Mouse (Mus musculus) heart, postnatal 36 days (tissue): ENCODE measurements at regions not wholly inside any gene's neighbourhood (a gene's known extent, or its start where the extent isn't known, plus 50 kb on each side); places are given as distances from the start of the nearest gene placed in this dataset.

ENCODE experiments used
- DNase-seq, 2 experiments: peaks; one replicate each; pipeline ENCODE4 v3.0.0; 2021 to 2022
- intact Hi-C: fragments of 180-260 bp; cut with DNase I; formaldehyde crosslinking; loops from one replicate; pipeline ENCODE4 v1.15.1; 2025

DNA sequence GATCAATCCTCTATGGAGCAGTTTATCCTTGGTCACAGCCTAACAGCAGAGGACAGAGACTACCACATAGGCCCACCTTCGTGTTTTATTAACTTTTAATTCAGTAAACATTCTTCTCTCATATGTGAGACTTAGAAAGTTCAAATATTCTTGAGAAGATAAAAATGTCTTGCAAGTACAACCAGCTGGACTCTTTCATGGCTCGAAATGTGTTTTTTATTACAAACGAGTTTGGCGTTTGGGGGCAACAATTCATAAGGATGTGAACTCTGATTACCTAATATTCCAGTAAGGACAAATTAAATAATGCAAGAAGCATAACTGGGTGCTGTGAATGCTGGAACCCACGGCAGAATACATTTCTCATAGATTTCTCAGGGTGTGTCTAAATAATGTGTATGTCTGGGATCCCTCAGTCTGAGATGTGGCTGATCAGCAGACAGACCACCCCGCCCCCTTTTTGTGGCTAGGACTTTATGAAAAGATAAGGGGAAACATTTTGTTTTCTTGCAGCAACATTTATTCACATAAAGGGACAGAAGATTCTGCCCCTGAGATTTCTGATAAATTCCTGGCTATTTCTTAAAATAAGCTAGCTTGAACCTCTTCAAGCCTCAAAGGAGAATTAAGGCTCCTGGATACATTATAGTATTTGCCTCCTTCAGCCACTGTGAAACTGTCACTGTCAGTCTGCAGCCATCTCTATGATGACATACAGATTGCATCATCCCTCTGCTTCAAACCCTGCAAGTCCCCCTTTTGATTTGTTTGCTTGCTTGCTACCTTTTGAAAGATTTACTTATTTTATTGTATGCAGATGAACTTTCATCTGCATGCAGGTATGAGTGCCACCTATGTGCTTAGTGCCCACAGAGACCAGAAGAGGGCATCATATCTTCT is 69.2 kb upstream of the Gucy1a1 start:
- intact Hi-C loops: no loop called here
- peak in 1 of 2 experiments; percentile 10 for DNase-seq

DNA sequence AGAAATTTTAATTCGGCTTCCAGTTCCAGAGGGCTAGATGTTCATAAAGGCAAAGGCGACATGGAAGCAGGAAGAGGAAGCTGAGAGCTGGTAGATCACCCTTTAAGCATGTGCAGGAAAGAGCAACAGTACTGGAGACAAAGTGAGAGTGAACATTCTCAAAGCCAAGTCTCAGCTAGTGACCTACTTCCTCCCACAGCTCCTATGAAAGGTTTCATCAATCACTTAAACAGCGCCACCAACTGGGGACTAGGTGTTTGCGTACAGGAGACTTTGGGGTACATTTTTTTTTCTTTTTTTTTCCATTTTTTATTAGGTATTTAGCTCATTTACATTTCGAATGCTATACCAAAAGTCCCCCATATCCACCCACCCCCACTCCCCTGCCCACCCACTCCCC is 61.7 kb upstream of the Gucy1a1 start:
- intact Hi-C loops: loop anchor here (5.0 kb wide), 1 partner anchor 160 kb away; no protein-coding TSS in a partner anchor
- no peak for DNase-seq
